Mouse (Mus musculus) 3T3-L1 (cell line): ENCODE measurements around the gene Kat2a.
A peak's percentile ranks its signal among the peaks of the same experiment; 100 is the strongest.

Source experiments
- DNase-seq: peaks from one replicate; pipeline ENCODE4 v3.0.0-alpha.2; 2015; ENCODE audit warnings: low read depth, low spot score

Kat2a gene

GRCm38 (mm10) chr11:100673169-100673568 is 39.1 kb downstream of the Kat2a start:
- no peak for DNase-seq

GRCm38 (mm10) chr11:100671956-100672355 is 40.3 kb downstream of the Kat2a start:
- no peak for DNase-seq

DNA sequence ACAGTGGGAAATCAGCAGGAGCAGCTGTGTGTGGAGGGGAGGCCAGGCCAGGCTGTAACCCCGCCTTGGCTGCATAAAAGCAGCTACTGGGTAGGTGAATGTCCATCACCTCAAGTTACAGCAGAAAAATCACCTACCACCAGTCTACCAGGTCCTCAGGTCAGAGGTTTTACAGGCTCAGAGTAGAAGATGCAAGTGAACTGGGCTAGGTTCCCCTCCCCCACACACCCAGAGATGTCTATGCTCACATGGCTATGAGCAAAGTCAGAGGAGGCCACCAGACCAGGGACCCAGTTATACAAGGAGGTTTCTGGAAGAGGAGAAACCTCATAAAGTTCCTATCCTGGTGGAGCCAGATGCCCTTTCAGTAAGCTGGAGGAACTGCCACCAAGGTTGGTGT is 41.2 kb downstream of the Kat2a start:
- DNase-seq = no peak

DNA sequence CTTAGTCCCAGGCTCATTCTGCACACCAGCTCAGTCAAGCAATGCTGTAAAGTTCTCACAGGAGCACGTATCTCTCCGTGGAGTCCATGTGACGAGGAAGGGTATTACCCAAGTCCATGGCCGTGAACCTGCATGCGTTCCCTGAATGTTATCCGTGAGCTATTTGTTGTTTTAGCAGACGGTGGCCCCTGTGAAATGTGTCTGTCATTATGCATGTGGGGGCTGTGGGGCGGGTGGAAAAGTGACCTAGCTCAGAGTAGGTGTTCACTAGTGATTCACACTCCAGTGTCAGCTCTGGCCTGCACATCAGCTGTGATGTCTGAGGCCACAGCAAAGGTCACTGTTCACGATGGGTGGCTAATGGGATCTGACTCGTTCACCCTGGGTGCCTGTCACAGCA is 52.5 kb downstream of the Kat2a start:
- no peak for DNase-seq

DNA sequence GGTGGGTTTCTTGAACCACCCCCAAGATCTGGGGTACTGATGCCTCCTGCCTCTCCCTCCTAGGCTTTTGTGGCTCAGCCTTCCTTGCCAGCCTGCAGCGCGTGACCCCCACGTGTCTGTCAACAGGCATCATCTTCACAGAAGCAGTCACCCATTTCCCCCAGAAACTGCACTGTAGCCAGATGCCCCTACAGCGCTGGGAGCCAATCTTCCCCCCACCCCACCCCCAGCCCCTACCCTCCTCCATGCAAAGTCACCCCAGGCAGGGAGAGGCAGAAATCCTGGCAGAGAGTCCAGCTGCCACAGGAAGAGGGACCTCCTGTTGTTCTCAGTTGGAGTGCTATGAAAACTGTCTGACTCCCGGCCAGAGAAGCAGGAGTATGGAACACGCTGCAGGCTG is 55.8 kb downstream of the Kat2a start:
- DNase-seq = no peak

- DNase-seq = peak; percentile 15
Observed at GRCm38 (mm10) chr11:100655589-100655988, 56.7 kb downstream of the Kat2a start.
